Mouse (Mus musculus): ENCODE data around the gene Gm11549.

Gene Gm11549

DNA sequence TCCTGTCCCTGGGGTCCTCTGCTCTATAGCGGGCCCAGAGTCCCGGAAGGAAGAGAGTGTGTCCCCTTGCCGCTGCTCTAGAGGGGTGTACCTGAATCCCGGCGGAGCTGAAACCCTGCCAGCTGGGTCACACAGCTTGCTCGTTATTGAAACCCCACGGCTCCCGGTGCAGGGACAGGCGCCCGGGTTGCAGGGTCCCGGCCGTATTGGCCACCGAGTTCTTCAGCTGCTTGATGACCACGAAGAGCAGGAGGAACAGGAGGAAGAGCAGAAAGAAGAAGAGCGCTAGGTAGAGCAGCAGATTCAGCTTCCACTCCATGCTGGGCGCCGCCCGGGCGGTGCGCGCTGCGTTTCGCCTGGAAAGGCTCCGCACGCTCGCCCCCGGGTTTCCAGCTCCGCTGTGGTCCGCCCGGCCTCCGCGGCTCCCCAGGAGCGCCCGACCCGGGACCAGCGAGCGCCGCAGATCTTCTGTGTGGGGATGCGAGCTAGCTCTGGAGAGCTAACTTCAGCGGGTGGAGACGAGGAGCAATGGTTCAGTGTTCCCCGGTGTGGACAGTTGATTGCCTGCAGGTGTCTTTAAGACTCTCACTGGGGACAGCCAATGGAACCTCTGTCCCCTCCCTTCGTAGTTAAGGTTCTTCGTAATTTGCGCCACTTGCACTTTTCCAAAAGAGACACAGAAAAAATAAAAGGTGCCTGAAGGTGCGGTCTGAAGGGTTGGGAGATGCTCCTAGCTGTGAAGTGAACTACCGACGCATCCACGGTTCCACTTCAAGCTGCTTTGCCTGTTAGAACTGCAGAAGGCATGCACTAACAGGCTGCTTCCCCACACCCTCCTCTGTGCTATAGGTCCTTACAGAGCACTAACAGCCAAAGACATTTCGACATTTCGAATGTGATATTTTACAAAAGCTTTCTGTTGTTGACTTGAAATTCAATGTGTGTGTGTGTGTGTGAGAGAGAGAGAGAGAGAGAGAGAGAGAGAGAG lies at the start of gene Gm11549:
Gene Gm11549, minus strand, starts transcription at position 741 of the 988 bp plus-strand sequence.
- DNase-seq (ENCODE audit: inconsistent ontology term), result peak; percentile 57

DNA sequence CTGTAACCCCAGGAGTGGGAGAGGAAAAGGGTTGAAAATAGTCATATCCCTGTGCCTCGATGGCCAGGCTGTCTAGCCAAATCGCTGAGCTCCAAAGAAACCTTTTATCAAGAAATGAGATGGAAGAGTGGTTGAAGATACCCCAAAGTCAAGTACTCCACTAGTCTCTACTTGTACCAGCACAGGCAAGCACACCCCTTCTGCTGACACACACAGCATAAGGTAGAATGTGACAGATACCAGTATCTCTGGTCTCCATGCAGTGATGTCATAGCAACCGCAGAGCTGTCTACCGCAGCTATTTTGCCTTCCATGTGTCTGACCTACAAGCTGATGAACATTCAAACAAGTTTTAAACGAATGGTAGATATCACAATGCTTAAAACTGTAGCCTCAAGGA lies 48.2 kb upstream of the Gm11549 start:
- DNase-seq (ENCODE audit: inconsistent ontology term), result no peak

DNA sequence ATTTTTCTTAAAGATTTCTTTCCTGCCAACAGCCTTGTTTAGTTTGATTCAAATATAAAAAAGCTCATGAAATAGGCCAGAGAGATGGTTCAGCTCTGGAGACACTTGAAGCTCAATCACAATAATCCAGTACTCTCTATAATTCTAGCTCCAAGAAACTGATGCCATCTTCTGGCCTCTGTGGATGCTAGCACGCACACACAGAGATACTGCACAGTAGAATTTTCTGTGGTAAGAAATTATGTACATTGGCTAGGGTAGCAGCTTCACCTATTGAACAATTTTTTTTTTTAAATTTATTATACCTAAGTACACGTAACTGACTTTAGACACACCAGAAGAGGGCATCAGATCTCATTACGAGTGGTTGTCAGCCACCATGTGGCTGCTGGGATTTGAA lies 42.1 kb upstream of the Gm11549 start:
- DNase-seq (ENCODE audit: inconsistent ontology term), result no peak

DNA sequence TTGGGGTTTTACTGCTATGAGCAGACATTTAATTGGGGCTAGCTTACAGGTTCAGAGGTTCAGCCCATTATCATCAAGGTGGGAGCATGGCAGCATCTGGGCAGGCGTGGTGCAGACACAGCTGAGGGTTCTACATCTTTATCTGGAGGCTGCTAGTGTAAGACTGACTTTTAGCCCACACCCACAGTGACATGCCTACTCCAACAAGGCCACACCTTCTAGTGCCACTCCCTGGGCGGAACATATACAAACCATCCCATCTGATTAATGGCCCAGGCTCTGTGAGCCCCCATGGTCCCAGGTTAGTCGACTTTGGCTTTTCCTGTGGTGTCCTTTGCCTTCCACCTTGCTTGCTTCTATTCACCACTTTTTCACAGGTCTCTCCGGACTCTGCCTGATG lies 38.0 kb upstream of the Gm11549 start:
- DNase-seq (ENCODE audit: inconsistent ontology term), result no peak

DNA sequence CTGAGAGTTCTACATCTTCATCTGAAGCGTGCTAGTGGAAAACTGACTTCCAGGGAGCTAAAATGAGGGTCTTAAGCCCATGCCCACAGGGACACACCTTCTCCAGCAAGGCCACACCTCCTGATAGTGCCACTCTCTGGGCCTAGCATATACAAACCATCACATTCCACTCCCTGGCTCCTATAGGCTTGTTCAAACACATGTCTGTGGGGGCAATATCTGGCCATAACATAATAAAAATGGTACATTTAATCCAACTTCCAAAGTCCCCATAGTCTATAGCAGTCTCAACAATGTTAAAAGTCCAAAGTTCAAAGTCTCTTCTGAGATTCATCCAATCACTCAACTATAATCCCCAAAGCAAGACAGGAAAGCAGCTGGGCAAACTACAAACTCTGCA lies 36.0 kb upstream of the Gm11549 start:
- no peak for DNase-seq (ENCODE audit: inconsistent ontology term)

DNA sequence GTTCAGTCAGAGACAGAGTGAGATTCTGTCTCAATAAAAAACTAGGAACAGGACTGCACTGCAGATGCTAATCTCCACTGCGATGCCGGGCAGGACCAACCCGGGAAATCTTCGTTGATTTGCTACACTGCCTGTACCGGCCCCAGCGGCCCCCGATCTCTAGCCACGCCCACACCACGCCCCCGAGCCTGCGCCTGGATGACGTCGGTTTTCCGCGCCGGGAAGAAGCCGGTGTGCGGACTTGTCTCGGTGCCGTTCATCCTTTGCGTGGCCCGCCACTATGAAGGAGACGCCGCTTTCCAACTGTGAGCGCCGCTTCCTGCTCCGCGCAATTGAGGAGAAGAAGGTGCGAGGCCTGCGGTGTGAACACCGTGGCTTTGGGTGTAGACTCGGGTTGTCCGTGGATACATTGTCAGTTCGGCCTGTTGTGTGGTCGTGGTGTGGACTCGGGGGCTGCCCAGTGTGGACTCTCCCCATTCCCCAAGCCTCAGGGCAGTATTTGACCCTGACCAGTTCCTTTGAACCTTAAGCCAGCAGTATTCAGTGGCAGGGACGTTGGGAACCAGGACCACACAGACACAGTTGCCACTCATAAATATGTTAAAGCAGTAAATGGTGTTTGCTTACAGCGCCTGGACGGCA lies 30.9 kb upstream of the Gm11549 start, which contains the start of gene Exosc9:
Gene Exosc9, plus strand, starts transcription at position 201 of the 642 bp plus-strand sequence.
- peak; percentile 95 for DNase-seq (ENCODE audit: inconsistent ontology term)

DNA sequence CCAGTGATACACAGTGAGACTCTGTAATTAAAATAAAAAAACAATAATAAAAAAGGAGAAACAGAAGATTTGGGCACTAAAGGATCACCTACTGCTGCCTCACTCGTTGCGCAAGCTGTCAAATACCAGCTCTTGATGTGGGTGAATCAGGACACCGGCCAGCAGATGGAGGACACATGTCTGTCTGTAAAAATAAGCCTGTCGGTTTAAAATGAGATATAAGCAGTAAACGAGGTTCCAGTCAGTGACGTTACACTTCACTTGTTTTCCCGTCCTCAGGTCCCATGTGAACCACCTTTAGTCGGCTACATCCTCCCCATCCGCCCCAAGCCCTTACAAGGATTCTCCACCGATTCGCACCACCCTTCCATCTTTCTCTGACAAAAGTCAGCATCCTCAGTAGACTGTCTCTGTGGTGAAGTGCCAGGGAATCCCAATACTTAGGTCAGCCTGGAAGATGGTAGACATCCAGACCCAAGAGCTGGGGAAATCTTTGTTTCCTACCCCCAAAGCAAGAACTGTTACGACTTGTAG lies 30.3 kb upstream of the Gm11549 start:
- peak; percentile 54 for DNase-seq (ENCODE audit: inconsistent ontology term)

DNA sequence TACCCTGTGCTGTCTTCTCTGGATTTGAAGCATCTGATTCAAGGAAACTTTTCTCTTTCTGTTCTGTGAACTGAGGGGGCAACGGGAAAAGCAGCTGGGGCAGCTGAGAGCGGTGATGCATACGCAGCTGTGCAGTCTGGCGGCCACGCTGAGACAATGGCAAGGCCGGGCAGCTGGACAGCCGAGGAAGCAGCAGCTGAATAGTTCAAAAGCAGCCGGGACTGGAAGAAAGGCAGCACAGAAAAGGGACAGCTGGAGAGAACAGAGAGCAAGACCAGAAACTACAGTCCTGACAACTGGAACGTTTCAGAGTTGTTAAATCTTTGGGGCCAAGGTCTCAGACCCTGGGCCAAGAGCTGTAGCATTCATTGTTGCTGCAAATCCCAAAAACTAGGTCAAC lies 29.7 kb upstream of the Gm11549 start:
- DNase-seq (ENCODE audit: inconsistent ontology term), result peak; percentile 70

DNA sequence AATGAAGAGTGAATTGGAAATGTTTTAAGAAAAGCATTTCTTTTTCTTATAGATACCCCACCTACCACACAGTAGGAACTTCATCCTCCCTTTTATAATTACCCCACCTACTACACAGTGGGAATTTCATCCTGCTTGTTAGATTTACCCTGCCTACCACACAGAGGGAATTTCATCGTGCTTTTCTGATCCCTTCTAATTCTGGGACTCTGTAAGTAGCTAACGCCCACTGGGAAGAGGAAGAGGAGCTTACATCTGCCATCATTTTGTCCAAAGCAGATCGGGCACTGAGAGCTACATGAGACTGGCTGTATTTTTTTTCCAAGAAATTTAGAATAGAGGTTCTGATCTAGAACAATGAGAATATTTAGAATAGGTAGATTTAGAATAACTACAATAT lies 23.3 kb upstream of the Gm11549 start:
- no peak for DNase-seq (ENCODE audit: inconsistent ontology term)

DNA sequence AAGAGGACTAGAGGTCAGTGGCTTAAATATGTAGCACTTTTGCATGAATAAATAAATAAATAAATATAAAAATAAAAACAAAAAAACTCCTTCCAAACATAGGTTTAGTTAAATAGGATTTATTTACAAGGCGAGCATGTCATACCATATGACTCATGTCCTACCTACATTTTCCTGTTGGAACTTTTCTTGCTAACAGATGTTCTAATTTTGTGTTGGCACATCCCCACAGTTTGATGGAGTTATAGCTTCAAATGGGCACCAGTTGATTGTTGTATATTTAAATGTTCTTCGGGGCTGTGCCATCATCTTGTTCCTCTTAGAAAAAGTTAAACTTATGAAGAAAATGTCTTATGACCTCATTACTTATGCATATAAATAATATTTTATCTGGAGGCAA lies 19.8 kb upstream of the Gm11549 start:
- no peak for DNase-seq (ENCODE audit: inconsistent ontology term)

DNA sequence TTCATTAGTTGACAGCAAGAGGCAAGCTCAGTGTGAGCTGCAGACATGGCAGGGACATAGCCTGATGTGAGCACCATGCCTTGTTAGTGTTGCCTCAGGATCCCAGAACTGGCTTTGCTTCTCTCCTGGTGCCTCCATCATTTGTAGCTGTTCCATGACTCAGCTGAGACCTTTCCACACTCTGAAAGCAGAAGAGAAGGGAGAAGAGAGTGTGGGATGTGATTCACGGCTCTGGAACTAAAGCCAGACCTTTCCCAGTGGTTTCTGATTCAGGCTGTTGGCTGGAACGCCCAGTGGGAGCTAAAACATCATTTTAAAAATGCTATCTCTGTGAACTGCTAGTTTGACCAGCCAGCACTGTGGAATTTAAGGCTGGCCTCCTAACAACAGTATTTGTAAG lies 19.1 kb upstream of the Gm11549 start:
- peak; percentile 85 for DNase-seq (ENCODE audit: inconsistent ontology term)

DNA sequence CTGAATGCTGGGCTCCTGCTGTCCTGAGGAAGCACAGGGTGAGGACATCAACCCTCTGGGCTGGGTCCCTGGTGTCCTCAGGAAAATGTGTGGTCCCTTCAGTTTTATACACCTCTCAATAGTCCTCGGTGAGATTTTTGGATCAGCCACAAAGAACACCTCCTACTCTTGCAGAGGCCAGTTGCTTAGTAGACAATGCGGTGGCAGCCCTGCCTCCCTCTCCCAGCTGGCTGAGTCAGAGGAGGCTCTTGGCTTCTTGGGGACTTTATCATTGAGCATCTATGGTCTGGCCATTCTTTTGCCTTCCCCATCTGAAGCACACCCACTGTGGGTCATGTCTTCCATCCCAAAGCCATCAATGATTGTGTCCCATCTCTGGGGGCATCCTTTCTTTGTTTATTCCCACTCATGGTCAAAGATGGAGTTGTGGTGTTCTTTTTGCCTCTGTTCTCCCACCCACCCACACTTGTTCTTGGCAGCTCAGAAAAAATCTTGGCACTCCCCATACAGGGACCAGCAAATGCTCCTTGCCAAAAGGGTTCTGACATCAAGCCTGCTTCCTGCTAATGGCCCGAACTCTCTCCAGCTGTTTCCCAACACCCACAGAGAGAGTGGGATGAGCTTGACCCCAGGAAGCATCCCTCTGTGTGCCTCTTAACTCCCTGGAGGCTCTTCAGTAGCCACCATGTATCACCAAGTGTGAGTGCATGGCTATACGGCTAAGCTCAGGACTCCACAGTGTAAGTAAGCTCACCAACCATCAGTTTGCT lies 16.3 kb upstream of the Gm11549 start:
- peak; percentile 43 for DNase-seq (ENCODE audit: inconsistent ontology term)

DNA sequence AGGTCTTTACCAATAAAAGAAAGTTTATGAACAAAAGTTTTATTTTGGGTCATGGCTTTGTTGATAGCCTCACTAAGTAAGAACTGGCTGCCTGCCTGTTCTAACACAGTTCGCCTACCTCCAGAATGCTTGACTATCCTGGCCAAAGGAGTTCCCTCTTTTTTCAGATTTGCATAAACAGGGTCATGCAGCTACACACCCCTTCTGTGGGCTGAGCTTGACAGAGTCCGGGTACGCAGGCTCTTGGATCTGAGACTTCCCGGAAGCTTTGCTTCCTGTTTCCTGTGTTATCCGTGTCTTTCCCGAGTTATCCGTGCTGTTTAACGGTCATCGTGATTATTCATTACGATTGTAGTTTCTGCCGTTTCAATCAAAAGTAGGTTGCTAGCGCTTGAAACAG lies 14.4 kb upstream of the Gm11549 start:
- no peak for DNase-seq (ENCODE audit: inconsistent ontology term)

DNA sequence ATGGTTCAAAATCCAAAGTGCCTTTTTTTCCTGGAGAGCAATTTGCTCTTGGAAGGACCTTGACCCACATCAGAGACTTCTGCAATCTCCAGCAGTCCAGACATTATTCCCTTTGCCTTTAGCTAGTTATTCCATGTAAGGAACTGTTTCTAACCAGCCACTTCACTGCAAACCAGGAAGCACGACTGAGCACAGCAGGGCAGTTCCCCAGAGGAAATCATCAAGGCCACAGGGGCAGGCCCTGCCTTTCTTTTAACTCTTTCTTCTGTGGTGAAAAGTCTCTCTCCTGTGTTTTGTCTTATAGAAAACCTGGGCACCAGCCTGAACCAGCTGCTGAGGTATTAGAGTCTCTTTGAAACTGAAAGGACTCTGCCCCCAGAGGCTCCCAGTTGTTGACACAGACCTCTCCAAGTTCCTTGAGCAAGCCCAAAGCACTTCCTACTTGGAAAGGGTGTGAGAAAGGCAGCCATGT lies 11.6 kb upstream of the Gm11549 start:
- no peak for DNase-seq (ENCODE audit: inconsistent ontology term)

DNA sequence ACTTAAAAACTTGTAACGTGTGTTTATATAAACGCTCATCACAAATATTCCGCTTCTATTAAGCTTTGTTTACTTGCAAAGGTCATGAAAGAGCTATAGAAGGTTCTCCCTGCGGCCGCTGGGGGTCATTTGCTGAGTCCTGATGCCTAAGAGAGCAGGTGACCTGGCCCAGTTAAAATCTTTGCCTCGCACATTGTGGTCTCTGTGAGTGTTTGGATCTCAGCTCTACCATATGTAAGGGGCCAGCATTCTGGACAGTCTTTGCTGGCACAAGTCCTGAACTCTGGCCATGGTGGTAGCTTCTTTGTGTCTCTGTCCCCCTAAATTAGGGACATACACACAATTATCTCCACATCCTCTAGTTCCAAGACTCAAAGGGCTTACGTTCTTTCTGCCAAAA lies 11.1 kb upstream of the Gm11549 start:
- no peak for DNase-seq (ENCODE audit: inconsistent ontology term)

DNA sequence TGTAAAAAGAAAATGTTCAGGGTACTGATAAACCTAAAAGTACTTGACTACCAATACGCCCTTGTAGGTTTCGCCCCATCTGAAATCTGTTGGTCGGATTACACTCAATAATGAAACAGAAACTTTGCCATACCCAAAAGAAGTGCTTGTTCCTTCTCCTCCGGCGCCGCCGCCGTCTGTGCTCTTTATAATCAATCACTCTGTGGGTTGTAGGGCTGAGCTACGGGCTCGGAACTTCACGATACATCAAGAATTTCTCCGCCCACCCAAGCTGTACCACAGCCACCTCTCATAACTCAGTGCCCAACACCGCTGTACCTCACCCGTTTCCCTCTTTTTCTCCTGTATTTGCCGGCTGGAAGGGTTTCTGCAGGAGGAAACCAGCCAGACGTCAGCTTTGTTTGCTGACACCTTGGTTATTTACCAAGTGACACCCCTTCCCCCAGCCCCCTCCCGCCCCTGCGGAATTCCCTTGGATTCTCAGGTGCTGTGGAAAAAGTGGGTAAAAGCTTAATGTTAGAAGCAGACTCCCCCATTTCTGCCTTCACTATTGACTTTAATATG lies 10.4 kb upstream of the Gm11549 start:
- no peak for DNase-seq (ENCODE audit: inconsistent ontology term)

DNA sequence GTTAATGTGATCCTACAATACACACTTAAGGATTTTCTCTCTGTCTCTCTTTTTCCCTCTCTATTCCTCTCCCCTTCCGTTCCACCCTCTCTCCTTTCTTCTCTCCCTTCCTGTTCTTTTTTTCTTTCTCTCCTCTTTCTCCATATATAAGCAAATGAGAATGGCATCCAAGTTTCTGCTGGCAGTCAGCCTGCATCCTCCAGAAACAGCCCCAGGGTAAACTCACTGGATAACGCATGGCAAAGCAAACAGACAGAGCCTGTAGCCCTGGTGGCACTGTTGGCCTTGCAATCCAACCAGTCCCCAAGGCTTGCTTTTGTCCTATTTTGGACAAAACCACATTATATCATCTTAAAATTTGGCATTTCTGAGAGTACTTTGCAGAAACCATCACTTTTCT lies 9.6 kb upstream of the Gm11549 start:
- DNase-seq (ENCODE audit: inconsistent ontology term), result no peak

DNA sequence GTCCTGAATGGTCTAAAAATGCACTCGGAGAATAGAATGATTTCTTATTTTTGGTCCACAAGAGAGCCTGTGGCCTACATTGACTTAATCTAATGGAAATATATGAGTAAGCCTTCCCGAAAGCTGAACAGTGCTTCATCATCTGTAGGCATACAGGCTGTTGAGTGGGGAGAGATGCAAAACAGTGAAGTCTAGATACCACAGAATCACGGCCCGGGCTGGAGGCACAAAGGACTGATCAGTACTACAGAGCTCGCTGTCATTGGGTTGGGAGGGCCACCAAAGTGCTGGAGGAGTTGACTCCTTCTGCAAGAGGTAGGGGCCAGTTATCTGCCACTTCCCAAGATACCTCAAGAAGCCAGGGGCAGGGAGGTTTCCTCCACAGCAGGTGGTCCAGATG lies 9.2 kb upstream of the Gm11549 start:
- no peak for DNase-seq (ENCODE audit: inconsistent ontology term)

DNA sequence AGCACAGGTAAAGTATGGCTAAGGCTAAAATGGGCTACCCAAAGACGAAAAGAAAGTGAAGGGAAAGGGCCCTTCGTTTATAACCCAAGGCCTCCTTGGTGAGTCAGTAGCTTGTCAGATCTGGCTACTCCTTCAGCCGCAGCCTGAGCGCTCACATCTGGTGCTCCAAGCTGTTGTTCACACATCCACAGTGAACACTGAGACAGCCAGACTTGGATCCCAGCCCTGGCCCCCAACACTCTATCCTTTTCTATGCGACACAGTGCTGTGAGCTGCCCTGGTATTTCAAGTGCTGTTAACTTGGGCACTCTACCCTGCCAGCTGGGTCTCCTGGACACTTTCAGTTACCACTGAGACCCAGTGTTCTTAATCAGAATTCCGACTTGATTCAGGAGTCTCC lies 8.7 kb upstream of the Gm11549 start:
- DNase-seq (ENCODE audit: inconsistent ontology term), result no peak

DNA sequence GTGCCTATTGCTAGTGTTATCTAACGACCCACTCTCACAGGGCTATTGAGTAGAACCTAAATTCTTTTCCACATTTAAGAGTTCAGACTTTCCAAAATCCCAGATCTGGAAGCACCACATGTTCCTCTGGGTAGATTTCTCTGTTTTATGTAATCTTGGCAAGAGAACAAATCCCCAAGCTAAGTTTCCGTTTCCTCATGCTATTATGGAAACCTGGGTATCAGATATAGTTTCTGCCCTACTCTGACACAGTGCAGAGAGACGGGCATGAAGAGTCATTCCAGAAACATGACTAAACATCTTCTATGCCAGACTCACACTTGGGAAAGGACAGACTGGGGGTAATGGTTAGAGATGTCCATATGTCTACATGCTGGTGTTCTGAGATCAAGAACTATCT lies 2.9 kb upstream of the Gm11549 start:
- DNase-seq (ENCODE audit: inconsistent ontology term), result no peak

DNA sequence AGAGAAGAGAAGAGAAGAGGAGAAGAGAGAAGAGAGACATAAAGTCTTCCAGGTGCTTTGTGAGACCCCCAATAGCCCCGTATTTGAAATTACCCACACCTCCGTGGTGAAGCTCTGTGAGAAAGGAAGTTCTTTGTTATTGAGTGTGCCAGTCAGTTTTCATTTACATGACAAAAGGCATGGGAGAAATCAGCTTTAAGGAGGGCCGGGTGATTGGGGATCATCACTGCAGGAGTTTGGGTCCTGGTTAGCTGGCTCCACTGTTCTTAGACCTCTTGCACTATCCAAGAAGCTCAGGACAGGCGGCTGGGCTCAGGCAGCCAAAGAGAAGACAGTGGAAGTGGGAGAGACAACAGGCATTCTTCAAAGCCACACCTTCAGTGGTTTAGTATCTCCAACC lies 524 bp upstream of the Gm11549 start:
- no peak for DNase-seq (ENCODE audit: inconsistent ontology term)

DNA sequence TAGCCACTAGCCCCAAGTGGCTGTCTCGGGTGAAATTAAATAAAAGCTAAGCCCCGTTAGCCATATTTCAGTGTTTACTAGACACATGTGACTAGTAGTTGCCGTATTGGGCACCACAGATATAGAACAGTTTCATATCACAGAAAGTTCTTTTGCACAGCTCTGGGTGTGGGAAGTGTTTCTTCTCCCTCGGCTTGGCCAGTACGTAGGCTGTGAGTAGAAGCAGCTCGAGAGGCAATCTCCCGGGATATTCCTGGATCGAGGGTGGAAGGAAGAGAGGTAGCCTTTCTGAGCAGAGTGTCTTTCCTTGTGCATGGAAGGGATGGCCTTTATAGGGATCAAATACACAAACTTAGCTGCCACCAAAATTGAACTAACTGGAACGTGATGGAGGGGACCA lies 5.4 kb downstream of the Gm11549 start:
- no peak for DNase-seq (ENCODE audit: inconsistent ontology term)

Measured in Muller cell, postnatal 12 days (primary cell).